Mouse (Mus musculus) heart, embryonic 12.5 days (tissue): ENCODE data around the gene Hdac11. TPM values are rescaled to one million over a fixed set of nuclear protein-coding genes. Genes with fewer than 3 reads are reported as not detected.

Experiments used
- ATAC-seq: fragments of 200-750 bp; cut with Nextera tagmentation; 2 replicates; pipeline ENCODE4 v1.8.0; 2017; ENCODE audit warnings: moderate TSS enrichment, moderate library complexity; ENCODE audit not compliant: insufficient number of reproducible peaks, low FRiP score
- H3K27ac ChIP-seq: fragments of 300-500 bp; sonication (generic); 2 replicates; pipeline ENCODE4 v1.5.1; 2016; ENCODE audit warnings: mild to moderate bottlenecking, moderate library complexity; ENCODE audit not compliant: poor library complexity, severe bottlenecking
- H3K27me3 ChIP-seq: fragments of 300-500 bp; sonication (generic); replicated peaks from 2 replicates; pipeline ENCODE4 v1.6.1; 2016; ENCODE audit warnings: mild to moderate bottlenecking, moderate library complexity
- H3K36me3 ChIP-seq: fragments of 300-500 bp; sonication (generic); 2 replicates; pipeline ENCODE4 v1.6.1; 2016; ENCODE audit warnings: mild to moderate bottlenecking, moderate library complexity
- H3K4me1 ChIP-seq: fragments of 300-500 bp; sonication (generic); replicated peaks from 2 replicates; pipeline ENCODE4 v1.6.1; 2016; ENCODE audit warnings: mild to moderate bottlenecking
- H3K4me2 ChIP-seq: fragments of 300-500 bp; sonication (generic); 2 replicates; pipeline ENCODE4 v1.6.1; 2016; ENCODE audit warnings: mild to moderate bottlenecking, moderate library complexity
- H3K4me3 ChIP-seq: fragments of 300-500 bp; sonication (generic); 2 replicates; pipeline ENCODE4 v1.5.1; 2016; ENCODE audit warnings: mild to moderate bottlenecking
- H3K9ac ChIP-seq: fragments of 300-500 bp; sonication (generic); 2 replicates; pipeline ENCODE4 v1.6.1; 2016; ENCODE audit warnings: mild to moderate bottlenecking, moderate library complexity
- H3K9me3 ChIP-seq: fragments of 300-500 bp; sonication (generic); replicated peaks from 2 replicates; pipeline ENCODE4 v1.6.1; 2016; ENCODE audit warnings: mild to moderate bottlenecking, moderate library complexity
- WGBS: fragments of 180-500 bp; shearing (Covaris S2); methylation state at CpG from one replicate; pipeline ENCODE4 v1.1.7; 2016; 5-methylcytosine and 5-hydroxymethylcytosine counted together
- polyA plus RNA-seq: library from polyadenylated mRNA; unstranded; fragments of >200 nt; fragmentation: Nextera tagmentation; extraction: Ambion mirVana; gene quantifications from 2 replicates; pipeline ENCODE4 v1.2.1, GENCODE M21; 2016

Gene Hdac11
- polyA plus RNA-seq, 1 experiment from 2014 or later: 8.8 TPM

GRCm38 (mm10) chr6:91186161-91186931, 29.9 kb downstream of the Hdac11 start:
- Histone ChIP-seq H3K9me3 (no peaks in the 10 kb centered on the region), H3K27ac (no peak overlapping the region), H3K9ac (no peak overlapping the region), H3K4me3 (no peak overlapping the region), H3K27me3 (peaks cover 37% of the 10 kb centered on the region; the same call in 1 of the 2 replicates), H3K4me2 (no peak overlapping the region), H3K36me3 (no peaks in the 10 kb centered on the region), H3K4me1 (peaks cover 20% of the 10 kb centered on the region)
- no peak; the same call in 1 of the 2 replicates for ATAC-seq
- 49% methylated on average over 4 of the region's 4 CpGs for WGBS

GRCm38 (mm10) chr6:91186934-91187333, 30.5 kb downstream of the Hdac11 start:
- Histone ChIP-seq H3K4me2 (no peak overlapping the region), H3K4me1 (peaks cover 20% of the 10 kb centered on the region), H3K27ac (no peak overlapping the region), H3K9me3 (no peaks in the 10 kb centered on the region), H3K27me3 (peaks cover 38% of the 10 kb centered on the region; the same call in 1 of the 2 replicates), H3K9ac (no peak overlapping the region), H3K4me3 (no peak overlapping the region), H3K36me3 (no peaks in the 10 kb centered on the region)
- ATAC-seq: no peak
- 63% methylated on average over 6 of the region's 6 CpGs for WGBS

- 54% methylated on average over 3 of the region's 3 CpGs for WGBS
- Histone ChIP-seq H3K27ac (no peak overlapping the region), H3K27me3 (peaks cover 45% of the 10 kb centered on the region), H3K4me2 (no peak overlapping the region), H3K9me3 (no peaks in the 10 kb centered on the region), H3K36me3 (no peaks in the 10 kb centered on the region), H3K4me3 (no peak overlapping the region), H3K9ac (no peak overlapping the region), H3K4me1 (peaks cover 19% of the 10 kb centered on the region)
- ATAC-seq: no peak
These were observed 31.4 kb downstream of the Hdac11 start for GRCm38 (mm10) chr6:91187871-91188270.

GRCm38 (mm10) chr6:91189971-91190370, 33.5 kb downstream of the Hdac11 start:
- peaks cover 17% of the 10 kb centered on the region for H3K4me1 ChIP-seq
- WGBS: 82% methylated on average over 6 of the region's 6 CpGs
- H3K27ac ChIP-seq: no peak overlapping the region
- H3K4me3 ChIP-seq: no peak overlapping the region
- ATAC-seq: no peak
- no peaks in the 10 kb centered on the region for H3K36me3 ChIP-seq
- H3K4me2 ChIP-seq: no peak overlapping the region
- no peaks in the 10 kb centered on the region for H3K9me3 ChIP-seq
- no peak overlapping the region for H3K9ac ChIP-seq
- H3K27me3 ChIP-seq: peaks cover 46% of the 10 kb centered on the region

- Histone ChIP-seq H3K9me3 (no peaks in the 10 kb centered on the region), H3K27me3 (peaks cover 48% of the 10 kb centered on the region), H3K4me3 (no peak overlapping the region), H3K4me2 (no peak overlapping the region), H3K36me3 (no peaks in the 10 kb centered on the region), H3K9ac (no peak overlapping the region), H3K4me1 (peaks cover 27% of the 10 kb centered on the region), H3K27ac (no peak overlapping the region)
- WGBS: 43% methylated on average over 2 of the region's 2 CpGs
- no peak for ATAC-seq
These were observed 35.0 kb downstream of the Hdac11 start for GRCm38 (mm10) chr6:91191465-91191864.

- no peaks in the 10 kb centered on the region for H3K9me3 ChIP-seq
- peaks cover 25% of the 10 kb centered on the region for H3K4me1 ChIP-seq
- H3K4me3 ChIP-seq: no peak overlapping the region
- no peak overlapping the region for H3K9ac ChIP-seq
- WGBS: 51% methylated on average over 3 of the region's 3 CpGs
- no peak overlapping the region; the same call in 1 of the 2 replicates for H3K27ac ChIP-seq
- H3K4me2 ChIP-seq: no peak overlapping the region
- no peak for ATAC-seq
- peaks cover 45% of the 10 kb centered on the region for H3K27me3 ChIP-seq
- no peaks in the 10 kb centered on the region for H3K36me3 ChIP-seq
These were observed 36.0 kb downstream of the Hdac11 start for GRCm38 (mm10) chr6:91192421-91192820.

- Histone ChIP-seq H3K27me3 (peaks cover 45% of the 10 kb centered on the region), H3K27ac (no peak overlapping the region; the same call in 1 of the 2 replicates), H3K4me1 (peaks cover 24% of the 10 kb centered on the region), H3K9me3 (no peaks in the 10 kb centered on the region), H3K9ac (no peak overlapping the region), H3K4me3 (no peak overlapping the region), H3K4me2 (no peak overlapping the region), H3K36me3 (no peaks in the 10 kb centered on the region)
- no peak for ATAC-seq
- 64% methylated on average over 1 of the region's 1 CpGs for WGBS
These were observed 36.5 kb downstream of the Hdac11 start for GRCm38 (mm10) chr6:91192851-91193545.

GRCm38 (mm10) chr6:91198456-91198855, 42.0 kb downstream of the Hdac11 start:
- WGBS: 52% methylated on average over 2 of the region's 2 CpGs
- no peak overlapping the region for H3K27ac ChIP-seq
- no peak overlapping the region for H3K9ac ChIP-seq
- H3K4me2 ChIP-seq: no peak overlapping the region
- H3K9me3 ChIP-seq: no peaks in the 10 kb centered on the region
- H3K4me3 ChIP-seq: no peak overlapping the region
- H3K36me3 ChIP-seq: no peaks in the 10 kb centered on the region
- H3K27me3 ChIP-seq: peaks cover 29% of the 10 kb centered on the region
- no peak for ATAC-seq
- H3K4me1 ChIP-seq: peaks cover 39% of the 10 kb centered on the region

- Histone ChIP-seq H3K4me1 (peaks cover 41% of the 10 kb centered on the region), H3K4me2 (no peak overlapping the region), H3K9me3 (no peaks in the 10 kb centered on the region), H3K4me3 (no peak overlapping the region), H3K27ac (peak overlapping the region; percentile 72), H3K27me3 (peaks cover 25% of the 10 kb centered on the region), H3K9ac (no peak overlapping the region), H3K36me3 (no peaks in the 10 kb centered on the region)
- 33% methylated on average over 8 of the region's 8 CpGs for WGBS
- ATAC-seq: peak; percentile 41; the same call in 1 of the 2 replicates
These were observed 44.1 kb downstream of the Hdac11 start for GRCm38 (mm10) chr6:91200429-91201188.

- Histone ChIP-seq H3K36me3 (no peaks in the 10 kb centered on the region), H3K4me3 (no peak overlapping the region), H3K4me2 (no peak overlapping the region), H3K9me3 (no peaks in the 10 kb centered on the region), H3K4me1 (peaks cover 36% of the 10 kb centered on the region), H3K9ac (no peak overlapping the region), H3K27ac (peak overlapping the region; percentile 34), H3K27me3 (peaks cover 24% of the 10 kb centered on the region)
- no peak for ATAC-seq
- WGBS: 55% methylated on average over 8 of the region's 8 CpGs
These were observed 45.4 kb downstream of the Hdac11 start for GRCm38 (mm10) chr6:91201881-91202341.

- no peaks in the 10 kb centered on the region for H3K9me3 ChIP-seq
- no peak for ATAC-seq
- no peak overlapping the region for H3K9ac ChIP-seq
- no peak overlapping the region for H3K27ac ChIP-seq
- no peaks in the 10 kb centered on the region for H3K36me3 ChIP-seq
- 75% methylated on average over 4 of the region's 4 CpGs for WGBS
- H3K4me2 ChIP-seq: no peak overlapping the region
- H3K4me3 ChIP-seq: no peak overlapping the region
- H3K4me1 ChIP-seq: peaks cover 37% of the 10 kb centered on the region
- H3K27me3 ChIP-seq: peaks cover 22% of the 10 kb centered on the region
These were observed 46.1 kb downstream of the Hdac11 start for GRCm38 (mm10) chr6:91202571-91202970.
